Mouse (Mus musculus): ENCODE data around the gene Scd4. TPM values are rescaled to one million over a fixed set of nuclear protein-coding genes. Genes with fewer than 3 reads are reported as not detected.
A peak's percentile ranks its signal among the peaks of the same experiment; 100 is the strongest.

Scd4 gene
- polyA plus RNA-seq, 1 experiment from 2014 or later, result 0.21 TPM

GRCm38 (mm10) chr19:44297862-44298261, 35.0 kb upstream of the Scd4 start:
- 73% methylated on average over 9 of the region's 9 CpGs for WGBS
- Histone ChIP-seq H3K36me3 (ENCODE audit: control insufficient read depth, insufficient read depth, low read length) (peaks cover 38% of the 10 kb centered on the region), H3K27ac (ENCODE audit: low read depth, low read length) (no peak overlapping the region)

GRCm38 (mm10) chr19:44299078-44299477, 33.8 kb upstream of the Scd4 start:
- Histone ChIP-seq H3K4me1 (ENCODE audit: control insufficient read depth, insufficient read depth, low read depth, low read length) (peaks cover 63% of the 10 kb centered on the region), H3K36me3 (ENCODE audit: control insufficient read depth, insufficient read depth, low read length) (peaks cover 46% of the 10 kb centered on the region), H3K27me3 (replicated peaks; ENCODE audit: control insufficient read depth, insufficient read depth, low read length) (no peaks in the 10 kb centered on the region), H3K4me3 (ENCODE audit: low read length) (peak overlapping the region; percentile 87), H3K9ac (ENCODE audit: low read depth, low read length) (peak overlapping the region; percentile 13; the same call in 1 of the 2 replicates), H3K9me3 (ENCODE audit: control insufficient read depth, low read length) (no peaks in the 10 kb centered on the region), H3K27ac (ENCODE audit: low read depth, low read length) (no peak overlapping the region), H3K4me2 (ENCODE audit: low read length) (peak overlapping the region; percentile 100)
- ATAC-seq, result no peak
- 72% methylated on average over 9 of the region's 9 CpGs for WGBS

More at GRCm38 (mm10) chr19:44297862-44298261, 35.0 kb upstream of the Scd4 start:
- Histone ChIP-seq H3K27me3 (replicated peaks; ENCODE audit: control insufficient read depth, insufficient read depth, low read length) (no peaks in the 10 kb centered on the region), H3K9me3 (ENCODE audit: control insufficient read depth, low read length) (no peaks in the 10 kb centered on the region), H3K4me1 (ENCODE audit: control insufficient read depth, insufficient read depth, low read depth, low read length) (peaks cover 62% of the 10 kb centered on the region), H3K4me3 (ENCODE audit: low read length) (peak overlapping the region; percentile 87), H3K4me2 (ENCODE audit: low read length) (peak overlapping the region; percentile 100), H3K9ac (ENCODE audit: low read depth, low read length) (peak overlapping the region; percentile 97)
- ATAC-seq, result no peak

GRCm38 (mm10) chr19:44299902-44300301, 33.0 kb upstream of the Scd4 start:
- no peak overlapping the region; the same call in 1 of the 2 replicates for H3K9ac ChIP-seq (ENCODE audit: low read depth, low read length)
- peak overlapping the region; percentile 20 for H3K4me3 ChIP-seq (ENCODE audit: low read length)
- no peak for ATAC-seq
- H3K36me3 ChIP-seq (ENCODE audit: control insufficient read depth, insufficient read depth, low read length), result peaks cover 54% of the 10 kb centered on the region
- no peaks in the 10 kb centered on the region for H3K27me3 ChIP-seq (replicated peaks; ENCODE audit: control insufficient read depth, insufficient read depth, low read length)
- no peaks in the 10 kb centered on the region for H3K9me3 ChIP-seq (ENCODE audit: control insufficient read depth, low read length)
- peak overlapping the region; percentile 100 for H3K4me2 ChIP-seq (ENCODE audit: low read length)
- peaks cover 66% of the 10 kb centered on the region for H3K4me1 ChIP-seq (ENCODE audit: control insufficient read depth, insufficient read depth, low read depth, low read length)
- no peak overlapping the region for H3K27ac ChIP-seq (ENCODE audit: low read depth, low read length)
- 80% methylated on average over 6 of the region's 6 CpGs for WGBS

- Histone ChIP-seq H3K36me3 (ENCODE audit: control insufficient read depth, insufficient read depth, low read length) (peaks cover 58% of the 10 kb centered on the region), H3K4me3 (ENCODE audit: low read length) (no peak overlapping the region; the same call in 1 of the 2 replicates), H3K9ac (ENCODE audit: low read depth, low read length) (no peak overlapping the region), H3K27me3 (replicated peaks; ENCODE audit: control insufficient read depth, insufficient read depth, low read length) (no peaks in the 10 kb centered on the region), H3K9me3 (ENCODE audit: control insufficient read depth, low read length) (no peaks in the 10 kb centered on the region), H3K27ac (ENCODE audit: low read depth, low read length) (no peak overlapping the region), H3K4me2 (ENCODE audit: low read length) (peak overlapping the region; percentile 100), H3K4me1 (ENCODE audit: control insufficient read depth, insufficient read depth, low read depth, low read length) (peaks cover 63% of the 10 kb centered on the region)
- ATAC-seq, result no peak
- 72% methylated on average over 7 of the region's 7 CpGs for WGBS
Measured at GRCm38 (mm10) chr19:44300520-44300919, 32.4 kb upstream of the Scd4 start.

GRCm38 (mm10) chr19:44301176-44301575, 31.7 kb upstream of the Scd4 start:
- Histone ChIP-seq H3K27ac (ENCODE audit: low read depth, low read length) (no peak overlapping the region), H3K4me3 (ENCODE audit: low read length) (no peak overlapping the region), H3K36me3 (ENCODE audit: control insufficient read depth, insufficient read depth, low read length) (peaks cover 63% of the 10 kb centered on the region), H3K27me3 (replicated peaks; ENCODE audit: control insufficient read depth, insufficient read depth, low read length) (no peaks in the 10 kb centered on the region), H3K9ac (ENCODE audit: low read depth, low read length) (no peak overlapping the region), H3K4me1 (ENCODE audit: control insufficient read depth, insufficient read depth, low read depth, low read length) (peaks cover 63% of the 10 kb centered on the region), H3K4me2 (ENCODE audit: low read length) (peak overlapping the region; percentile 16), H3K9me3 (ENCODE audit: control insufficient read depth, low read length) (no peaks in the 10 kb centered on the region)
- ATAC-seq, result no peak
- WGBS, result 50% methylated on average over 16 of the region's 16 CpGs

GRCm38 (mm10) chr19:44301671-44302305, 31.1 kb upstream of the Scd4 start:
- H3K9me3 ChIP-seq (ENCODE audit: control insufficient read depth, low read length), result no peaks in the 10 kb centered on the region
- H3K36me3 ChIP-seq (ENCODE audit: control insufficient read depth, insufficient read depth, low read length), result peaks cover 68% of the 10 kb centered on the region
- H3K27me3 ChIP-seq (replicated peaks; ENCODE audit: control insufficient read depth, insufficient read depth, low read length), result no peaks in the 10 kb centered on the region
- 70% methylated on average over 9 of the region's 9 CpGs for WGBS
- ATAC-seq, result no peak
- no peak overlapping the region for H3K9ac ChIP-seq (ENCODE audit: low read depth, low read length)
- peaks cover 60% of the 10 kb centered on the region for H3K4me1 ChIP-seq (ENCODE audit: control insufficient read depth, insufficient read depth, low read depth, low read length)
- H3K4me2 ChIP-seq (ENCODE audit: low read length), result no peak overlapping the region; the same call in 1 of the 2 replicates
- no peak overlapping the region for H3K4me3 ChIP-seq (ENCODE audit: low read length)
- H3K27ac ChIP-seq (ENCODE audit: low read depth, low read length), result no peak overlapping the region

- peaks cover 50% of the 10 kb centered on the region for H3K4me1 ChIP-seq (ENCODE audit: control insufficient read depth, insufficient read depth, low read depth, low read length)
- no peaks in the 10 kb centered on the region for H3K9me3 ChIP-seq (ENCODE audit: control insufficient read depth, low read length)
- peaks cover 75% of the 10 kb centered on the region for H3K36me3 ChIP-seq (ENCODE audit: control insufficient read depth, insufficient read depth, low read length)
- no peak overlapping the region for H3K27ac ChIP-seq (ENCODE audit: low read depth, low read length)
- 79% methylated on average over 11 of the region's 11 CpGs for WGBS
- no peak overlapping the region for H3K9ac ChIP-seq (ENCODE audit: low read depth, low read length)
- no peak for ATAC-seq
- no peak overlapping the region for H3K4me2 ChIP-seq (ENCODE audit: low read length)
- no peak overlapping the region for H3K4me3 ChIP-seq (ENCODE audit: low read length)
- no peaks in the 10 kb centered on the region for H3K27me3 ChIP-seq (replicated peaks; ENCODE audit: control insufficient read depth, insufficient read depth, low read length)
Measured at GRCm38 (mm10) chr19:44302901-44303300, 30.0 kb upstream of the Scd4 start.

- Histone ChIP-seq H3K4me1 (ENCODE audit: control insufficient read depth, insufficient read depth, low read depth, low read length) (peaks cover 44% of the 10 kb centered on the region), H3K4me3 (ENCODE audit: low read length) (no peak overlapping the region), H3K27ac (ENCODE audit: low read depth, low read length) (no peak overlapping the region), H3K36me3 (ENCODE audit: control insufficient read depth, insufficient read depth, low read length) (peaks cover 72% of the 10 kb centered on the region), H3K4me2 (ENCODE audit: low read length) (no peak overlapping the region), H3K9ac (ENCODE audit: low read depth, low read length) (no peak overlapping the region), H3K9me3 (ENCODE audit: control insufficient read depth, low read length) (no peaks in the 10 kb centered on the region), H3K27me3 (replicated peaks; ENCODE audit: control insufficient read depth, insufficient read depth, low read length) (no peaks in the 10 kb centered on the region)
- ATAC-seq, result no peak
- WGBS, result 72% methylated on average over 8 of the region's 8 CpGs
Measured at GRCm38 (mm10) chr19:44303502-44303901, 29.4 kb upstream of the Scd4 start.

- Histone ChIP-seq H3K4me1 (ENCODE audit: control insufficient read depth, insufficient read depth, low read depth, low read length) (peaks cover 35% of the 10 kb centered on the region), H3K9ac (ENCODE audit: low read depth, low read length) (no peak overlapping the region), H3K36me3 (ENCODE audit: control insufficient read depth, insufficient read depth, low read length) (peaks cover 69% of the 10 kb centered on the region), H3K27me3 (replicated peaks; ENCODE audit: control insufficient read depth, insufficient read depth, low read length) (no peaks in the 10 kb centered on the region), H3K4me3 (ENCODE audit: low read length) (no peak overlapping the region), H3K27ac (ENCODE audit: low read depth, low read length) (no peak overlapping the region), H3K4me2 (ENCODE audit: low read length) (no peak overlapping the region), H3K9me3 (ENCODE audit: control insufficient read depth, low read length) (no peaks in the 10 kb centered on the region)
- ATAC-seq, result no peak
- WGBS, result 82% methylated on average over 10 of the region's 10 CpGs
Measured at GRCm38 (mm10) chr19:44304419-44304818, 28.5 kb upstream of the Scd4 start.
